Mouse (Mus musculus): ENCODE measurements around the gene Syt16. TPM values are rescaled to one million over a fixed set of nuclear protein-coding genes. Genes with fewer than 3 reads are reported as not detected.
A peak's percentile ranks its signal among the peaks of the same experiment; 100 is the strongest.

Syt16 gene
- polyA plus RNA-seq, 1 experiment from 2014 or later, result 50.2 TPM

GRCm38 (mm10) chr12:73974584-73974983 is 22.9 kb upstream of the Syt16 start:
- Histone ChIP-seq H3K9me3 (no peaks in the 10 kb centered on the region; the same call in 1 of the 2 replicates), H3K27ac (replicated peaks) (no peak overlapping the region), H3K4me3 (no peak overlapping the region), H3K4me2 (no peak overlapping the region), H3K9ac (no peak overlapping the region), H3K27me3 (no peaks in the 10 kb centered on the region), H3K36me3 (peaks cover 90% of the 10 kb centered on the region), H3K4me1 (replicated peaks) (no peaks in the 10 kb centered on the region)
- 95% methylated on average over 6 of the region's 6 CpGs for WGBS
- ATAC-seq (ENCODE audit: low read depth), result no peak

- H3K9ac ChIP-seq, result no peak overlapping the region
- ATAC-seq (ENCODE audit: low read depth), result no peak
- 92% methylated on average over 3 of the region's 3 CpGs for WGBS
Observed at GRCm38 (mm10) chr12:73978144-73978543, 19.3 kb upstream of the Syt16 start.

GRCm38 (mm10) chr12:73979667-73980066 is 17.8 kb upstream of the Syt16 start:
- H3K9me3 ChIP-seq, result no peaks in the 10 kb centered on the region
- H3K4me3 ChIP-seq, result no peak overlapping the region
- H3K27ac ChIP-seq (replicated peaks), result no peak overlapping the region
- H3K27me3 ChIP-seq, result no peaks in the 10 kb centered on the region
- H3K4me2 ChIP-seq, result no peak overlapping the region
- 92% methylated on average over 5 of the region's 5 CpGs for WGBS
- H3K9ac ChIP-seq, result no peak overlapping the region
- no peak for ATAC-seq (ENCODE audit: low read depth)
- H3K4me1 ChIP-seq (replicated peaks), result no peaks in the 10 kb centered on the region
- peaks cover 88% of the 10 kb centered on the region for H3K36me3 ChIP-seq

More at GRCm38 (mm10) chr12:73978144-73978543, 19.3 kb upstream of the Syt16 start:
- Histone ChIP-seq H3K4me1 (replicated peaks) (no peaks in the 10 kb centered on the region), H3K9me3 (no peaks in the 10 kb centered on the region), H3K4me2 (no peak overlapping the region), H3K27me3 (no peaks in the 10 kb centered on the region), H3K27ac (replicated peaks) (no peak overlapping the region), H3K4me3 (no peak overlapping the region), H3K36me3 (peaks cover 86% of the 10 kb centered on the region)

- Histone ChIP-seq H3K4me2 (no peak overlapping the region), H3K9ac (no peak overlapping the region), H3K27ac (replicated peaks) (no peak overlapping the region), H3K4me1 (replicated peaks) (no peaks in the 10 kb centered on the region), H3K9me3 (no peaks in the 10 kb centered on the region), H3K36me3 (peaks cover 77% of the 10 kb centered on the region), H3K4me3 (no peak overlapping the region), H3K27me3 (no peaks in the 10 kb centered on the region)
- WGBS, result 65% methylated on average over 14 of the region's 14 CpGs
- peak; percentile 87 for ATAC-seq (ENCODE audit: low read depth)
Observed at GRCm38 (mm10) chr12:73982533-73982932, 14.9 kb upstream of the Syt16 start.

- Histone ChIP-seq H3K9ac (no peak overlapping the region), H3K27me3 (no peaks in the 10 kb centered on the region), H3K4me1 (replicated peaks) (0 out of 2 replicates have a peak, but pooled peaks cover 2% of the 10 kb centered on the region), H3K27ac (replicated peaks) (no peak overlapping the region), H3K4me2 (no peak overlapping the region), H3K4me3 (no peak overlapping the region), H3K36me3 (peaks cover 42% of the 10 kb centered on the region), H3K9me3 (no peaks in the 10 kb centered on the region)
- no peak for ATAC-seq (ENCODE audit: low read depth)
- WGBS, result 78% methylated on average over 7 of the region's 7 CpGs
Observed at GRCm38 (mm10) chr12:73986299-73986698, 11.2 kb upstream of the Syt16 start.

- Histone ChIP-seq H3K27me3 (no peaks in the 10 kb centered on the region), H3K4me3 (no peak overlapping the region), H3K36me3 (peaks cover 24% of the 10 kb centered on the region), H3K27ac (replicated peaks) (peak overlapping the region; percentile 64), H3K9ac (no peak overlapping the region), H3K9me3 (no peaks in the 10 kb centered on the region), H3K4me1 (replicated peaks) (0 out of 2 replicates have a peak, but pooled peaks cover 2% of the 10 kb centered on the region), H3K4me2 (no peak overlapping the region)
- ATAC-seq (ENCODE audit: low read depth), result peak; percentile 75; the same call in 1 of the 2 replicates
- WGBS, result 71% methylated on average over 4 of the region's 4 CpGs
Observed at GRCm38 (mm10) chr12:73988393-73989008, 9.0 kb upstream of the Syt16 start.

- Histone ChIP-seq H3K4me2 (no peak overlapping the region), H3K27me3 (no peaks in the 10 kb centered on the region)
- ATAC-seq (ENCODE audit: low read depth), result no peak
Observed at GRCm38 (mm10) chr12:73989594-73989993, 7.9 kb upstream of the Syt16 start.

GRCm38 (mm10) chr12:73996906-73997296 is 560 bp upstream of the Syt16 start:
- Histone ChIP-seq H3K4me3 (peak overlapping the region; percentile 54), H3K4me2 (peak overlapping the region; percentile 74), H3K27me3 (peaks cover 30% of the 10 kb centered on the region), H3K9ac (peak overlapping the region; percentile 81), H3K36me3 (no peaks in the 10 kb centered on the region), H3K4me1 (replicated peaks) (peaks cover 21% of the 10 kb centered on the region), H3K9me3 (no peaks in the 10 kb centered on the region; the same call in 1 of the 2 replicates), H3K27ac (replicated peaks) (peak overlapping the region; percentile 71)
- no peak; the same call in 1 of the 2 replicates for ATAC-seq (ENCODE audit: low read depth)
- WGBS, result 29% methylated on average over 12 of the region's 12 CpGs

More at GRCm38 (mm10) chr12:73989594-73989993, 7.9 kb upstream of the Syt16 start:
- H3K4me1 ChIP-seq (replicated peaks), result 0 out of 2 replicates have a peak, but pooled peaks cover 2% of the 10 kb centered on the region
- no peak overlapping the region for H3K4me3 ChIP-seq
- H3K9ac ChIP-seq, result no peak overlapping the region
- H3K9me3 ChIP-seq, result no peaks in the 10 kb centered on the region; the same call in 1 of the 2 replicates
- H3K27ac ChIP-seq (replicated peaks), result no peak overlapping the region
- peaks cover 15% of the 10 kb centered on the region for H3K36me3 ChIP-seq

- WGBS, result 26% methylated on average over 5 of the region's 5 CpGs
- H3K4me1 ChIP-seq (replicated peaks), result peaks cover 21% of the 10 kb centered on the region
- H3K27ac ChIP-seq (replicated peaks), result peak overlapping the region; percentile 71
- H3K36me3 ChIP-seq, result no peaks in the 10 kb centered on the region
- peak overlapping the region; percentile 54 for H3K4me3 ChIP-seq
- H3K9me3 ChIP-seq, result no peaks in the 10 kb centered on the region; the same call in 1 of the 2 replicates
- peak overlapping the region; percentile 74 for H3K4me2 ChIP-seq
- peaks cover 30% of the 10 kb centered on the region for H3K27me3 ChIP-seq
- H3K9ac ChIP-seq, result peak overlapping the region; percentile 81
- ATAC-seq (ENCODE audit: low read depth), result peak; percentile 41; the same call in 1 of the 2 replicates
Observed at GRCm38 (mm10) chr12:73998128-73998456, 631 bp downstream of the Syt16 start.

- Histone ChIP-seq H3K9me3 (no peaks in the 10 kb centered on the region), H3K9ac (no peak overlapping the region), H3K4me3 (no peak overlapping the region), H3K4me1 (replicated peaks) (peaks cover 15% of the 10 kb centered on the region; the same call in 1 of the 2 replicates), H3K36me3 (no peaks in the 10 kb centered on the region), H3K27ac (replicated peaks) (no peak overlapping the region), H3K4me2 (no peak overlapping the region), H3K27me3 (peaks cover 15% of the 10 kb centered on the region)
- WGBS, result 87% methylated on average over 9 of the region's 9 CpGs
- no peak for ATAC-seq (ENCODE audit: low read depth)
Observed at GRCm38 (mm10) chr12:74002449-74002848, 5.0 kb downstream of the Syt16 start.

- ATAC-seq (ENCODE audit: low read depth), result 0 out of 2 replicates have a peak, but pooled peaks have one; percentile 38
- WGBS, result 27% methylated on average over 8 of the region's 8 CpGs
- Histone ChIP-seq H3K4me1 (replicated peaks) (no peaks in the 10 kb centered on the region; the same call in 1 of the 2 replicates), H3K36me3 (no peaks in the 10 kb centered on the region), H3K4me3 (no peak overlapping the region), H3K9me3 (no peaks in the 10 kb centered on the region), H3K9ac (no peak overlapping the region), H3K27ac (replicated peaks) (no peak overlapping the region), H3K4me2 (no peak overlapping the region), H3K27me3 (no peaks in the 10 kb centered on the region)
Observed at GRCm38 (mm10) chr12:74009448-74009911, 12.0 kb downstream of the Syt16 start.

- no peak overlapping the region for H3K4me3 ChIP-seq
- no peaks in the 10 kb centered on the region for H3K27me3 ChIP-seq
- WGBS, result under 1% methylated on average over 6 of the region's 6 CpGs
- H3K36me3 ChIP-seq, result no peaks in the 10 kb centered on the region
- peak; percentile 82 for ATAC-seq (ENCODE audit: low read depth)
- H3K9me3 ChIP-seq, result no peaks in the 10 kb centered on the region
- H3K9ac ChIP-seq, result no peak overlapping the region
- no peak overlapping the region for H3K4me2 ChIP-seq
- no peak overlapping the region for H3K27ac ChIP-seq (replicated peaks)
- no peaks in the 10 kb centered on the region; the same call in 1 of the 2 replicates for H3K4me1 ChIP-seq (replicated peaks)
Observed at GRCm38 (mm10) chr12:74013739-74014138, 16.3 kb downstream of the Syt16 start.

All from neural tube, embryonic 13.5 days (tissue).